Mouse (Mus musculus): ENCODE data around the gene Clptm1. TPM values are rescaled to one million over a fixed set of nuclear protein-coding genes. Genes with fewer than 3 reads are reported as not detected.
A peak's percentile ranks its signal among the peaks of the same experiment; 100 is the strongest.

Gene Clptm1
- polyA plus RNA-seq (2015; fragmentation: Nextera tagmentation; extraction: Ambion mirVana): 40.3 and 44.4 TPM in 2 replicates

GRCm38 (mm10) chr7:19664955-19665841 lies at the start of gene Clptm1:
TSS of gene Clptm1 (minus strand) at chr7:19665033.
- Histone ChIP-seq H3K9me3 (ENCODE audit: low read length) (no peaks in the 10 kb centered on the region), H3K4me1 (ENCODE audit: insufficient read depth) (peaks cover 33% of the 10 kb centered on the region), H3K36me3 (replicated peaks; ENCODE audit: insufficient read depth, low read length) (peaks cover 11% of the 10 kb centered on the region; the same call in 1 of the 2 replicates), H3K4me3 (ENCODE audit: low read depth, low read length) (peak within 1 kb of the TSS; percentile 98), H3K27ac (ENCODE audit: low read depth) (peak within 1 kb of the TSS; percentile 97), H3K9ac (replicated peaks) (peak within 1 kb of the TSS; percentile 99), H3K27me3 (ENCODE audit: insufficient read depth, low read length) (no peaks in the 10 kb centered on the region), H3K4me2 (ENCODE audit: low read depth, low read length) (peak within 1 kb of the TSS; percentile 91)
- TF ChIP-seq EP300 (IDR thresholded peaks at IDR 0.05; ENCODE audit: low read depth) (peak; percentile 91), CTCF (IDR thresholded peaks at IDR 0.05; ENCODE audit: low read depth) (peak; percentile 62)
- ATAC-seq: peak; percentile 87
- WGBS (ENCODE audit: insufficient replicate concordance): under 1% methylated on average over 57 of the region's 63 CpGs
- peak; percentile 98 for DNase-seq

- peak overlapping the region; percentile 96; the same call in 1 of the 2 replicates for H3K4me2 ChIP-seq (ENCODE audit: low read depth, low read length)
- H3K4me3 ChIP-seq (ENCODE audit: low read depth, low read length): no peak overlapping the region
- H3K27me3 ChIP-seq (ENCODE audit: insufficient read depth, low read length): no peaks in the 10 kb centered on the region
- TF ChIP-seq CTCF (IDR thresholded peaks at IDR 0.05; ENCODE audit: low read depth): no peak
- no peak for TF ChIP-seq EP300 (IDR thresholded peaks at IDR 0.05; ENCODE audit: low read depth)
- peak overlapping the region; percentile 86; the same call in 1 of the 2 replicates for H3K27ac ChIP-seq (ENCODE audit: low read depth)
- WGBS (ENCODE audit: insufficient replicate concordance): 78% methylated on average over 9 of the region's 9 CpGs
- peaks cover 24% of the 10 kb centered on the region for H3K4me1 ChIP-seq (ENCODE audit: insufficient read depth)
- peaks cover 37% of the 10 kb centered on the region for H3K36me3 ChIP-seq (replicated peaks; ENCODE audit: insufficient read depth, low read length)
- H3K9me3 ChIP-seq (ENCODE audit: low read length): no peaks in the 10 kb centered on the region
- DNase-seq (no peak), ATAC-seq (no peak)
- no peak overlapping the region for H3K9ac ChIP-seq (replicated peaks)
These were observed 48.8 kb upstream of the Clptm1 start for GRCm38 (mm10) chr7:19713598-19713997.

- Histone ChIP-seq H3K4me3 (ENCODE audit: low read depth, low read length) (no peak overlapping the region), H3K27me3 (ENCODE audit: insufficient read depth, low read length) (no peaks in the 10 kb centered on the region), H3K9me3 (ENCODE audit: low read length) (no peaks in the 10 kb centered on the region), H3K27ac (ENCODE audit: low read depth) (no peak overlapping the region), H3K4me1 (ENCODE audit: insufficient read depth) (peaks cover 24% of the 10 kb centered on the region), H3K4me2 (ENCODE audit: low read depth, low read length) (no peak overlapping the region), H3K9ac (replicated peaks) (no peak overlapping the region), H3K36me3 (replicated peaks; ENCODE audit: insufficient read depth, low read length) (peaks cover 37% of the 10 kb centered on the region)
- no peak for TF ChIP-seq EP300 (IDR thresholded peaks at IDR 0.05; ENCODE audit: low read depth)
- peak; percentile 66 for TF ChIP-seq CTCF (IDR thresholded peaks at IDR 0.05; ENCODE audit: low read depth)
- 41% methylated on average over 4 of the region's 4 CpGs for WGBS (ENCODE audit: insufficient replicate concordance)
- ATAC-seq (no peak), DNase-seq (peak; percentile 55)
These were observed 48.4 kb upstream of the Clptm1 start for GRCm38 (mm10) chr7:19713196-19713595.

GRCm38 (mm10) chr7:19712414-19712813 lies 47.6 kb upstream of the Clptm1 start:
- Histone ChIP-seq H3K27me3 (ENCODE audit: insufficient read depth, low read length) (no peaks in the 10 kb centered on the region), H3K27ac (ENCODE audit: low read depth) (no peak overlapping the region), H3K4me3 (ENCODE audit: low read depth, low read length) (no peak overlapping the region), H3K4me1 (ENCODE audit: insufficient read depth) (peaks cover 24% of the 10 kb centered on the region), H3K4me2 (ENCODE audit: low read depth, low read length) (no peak overlapping the region), H3K9me3 (ENCODE audit: low read length) (no peaks in the 10 kb centered on the region), H3K36me3 (replicated peaks; ENCODE audit: insufficient read depth, low read length) (peaks cover 37% of the 10 kb centered on the region), H3K9ac (replicated peaks) (no peak overlapping the region)
- no peak for ATAC-seq
- no peak for DNase-seq
- TF ChIP-seq CTCF (IDR thresholded peaks at IDR 0.05; ENCODE audit: low read depth) (peak; percentile 63), EP300 (IDR thresholded peaks at IDR 0.05; ENCODE audit: low read depth) (no peak)
- WGBS (ENCODE audit: insufficient replicate concordance): 63% methylated on average over 4 of the region's 4 CpGs

GRCm38 (mm10) chr7:19710650-19711049 lies 45.8 kb upstream of the Clptm1 start:
- Histone ChIP-seq H3K27ac (ENCODE audit: low read depth) (no peak overlapping the region), H3K4me2 (ENCODE audit: low read depth, low read length) (no peak overlapping the region), H3K4me3 (ENCODE audit: low read depth, low read length) (no peak overlapping the region), H3K27me3 (ENCODE audit: insufficient read depth, low read length) (no peaks in the 10 kb centered on the region), H3K36me3 (replicated peaks; ENCODE audit: insufficient read depth, low read length) (peaks cover 44% of the 10 kb centered on the region), H3K9me3 (ENCODE audit: low read length) (no peaks in the 10 kb centered on the region), H3K4me1 (ENCODE audit: insufficient read depth) (peaks cover 16% of the 10 kb centered on the region), H3K9ac (replicated peaks) (no peak overlapping the region)
- TF ChIP-seq EP300 (IDR thresholded peaks at IDR 0.05; ENCODE audit: low read depth) (no peak), CTCF (IDR thresholded peaks at IDR 0.05; ENCODE audit: low read depth) (no peak)
- DNase-seq (no peak), ATAC-seq (no peak)
- WGBS (ENCODE audit: insufficient replicate concordance): 84% methylated on average over 10 of the region's 10 CpGs

GRCm38 (mm10) chr7:19705271-19705670 lies 40.4 kb upstream of the Clptm1 start:
- WGBS (ENCODE audit: insufficient replicate concordance): 90% methylated on average over 7 of the region's 7 CpGs
- H3K36me3 ChIP-seq (replicated peaks; ENCODE audit: insufficient read depth, low read length): peaks cover 24% of the 10 kb centered on the region; the same call in 1 of the 2 replicates

More at GRCm38 (mm10) chr7:19705271-19705670, 40.4 kb upstream of the Clptm1 start:
- DNase-seq (no peak), ATAC-seq (no peak)
- H3K4me1 ChIP-seq (ENCODE audit: insufficient read depth): peaks cover 21% of the 10 kb centered on the region
- H3K4me3 ChIP-seq (ENCODE audit: low read depth, low read length): no peak overlapping the region
- H3K4me2 ChIP-seq (ENCODE audit: low read depth, low read length): no peak overlapping the region
- no peaks in the 10 kb centered on the region for H3K27me3 ChIP-seq (ENCODE audit: insufficient read depth, low read length)
- H3K9ac ChIP-seq (replicated peaks): no peak overlapping the region
- H3K9me3 ChIP-seq (ENCODE audit: low read length): no peaks in the 10 kb centered on the region
- no peak for TF ChIP-seq CTCF (IDR thresholded peaks at IDR 0.05; ENCODE audit: low read depth)
- no peak for TF ChIP-seq EP300 (IDR thresholded peaks at IDR 0.05; ENCODE audit: low read depth)
- no peak overlapping the region for H3K27ac ChIP-seq (ENCODE audit: low read depth)
